Mouse (Mus musculus): ENCODE data around the gene Rhbg. TPM values are rescaled to one million over a fixed set of nuclear protein-coding genes. Genes with fewer than 3 reads are reported as not detected.
"Not testable (repeated sequence)": the region's sequence is repeated elsewhere in the genome, so short reads cannot be mapped to it uniquely, and the experiment has no call there.

The Rhbg gene
- polyA plus RNA-seq, 1 experiment from 2014 or later: not detected

- Histone ChIP-seq H3K9ac (ENCODE audit: low read length) (no peak within 1 kb of the TSS), H3K4me3 (ENCODE audit: low read depth, low read length) (no peak within 1 kb of the TSS), H3K27ac (ENCODE audit: low read depth, low read length) (no peak within 1 kb of the TSS), H3K36me3 (ENCODE audit: control insufficient read depth, insufficient read depth, low read length) (no peaks in the 10 kb centered on the region), H3K4me2 (no peak within 1 kb of the TSS), H3K27me3 (ENCODE audit: control insufficient read depth, insufficient read depth, low read length) (no peaks in the 10 kb centered on the region), H3K9me3 (ENCODE audit: control insufficient read depth, low read length) (no peaks in the 10 kb centered on the region), H3K4me1 (ENCODE audit: control insufficient read depth, insufficient read depth, low read length) (no peaks in the 10 kb centered on the region)
- no peak for DNase-seq (ENCODE audit: low spot score, missing footprints)
- 98% methylated on average over 4 of the region's 4 CpGs for WGBS
- no peak for ATAC-seq (ENCODE audit: low FRiP score)
Observed at GRCm38 (mm10) chr3:88287110-88287509, 32.6 kb upstream of the Rhbg start, which contains the start of gene Gm38392. Gene Gm38392 (minus strand): TSS chr3:88287210.

GRCm38 (mm10) chr3:88285565-88285895, 31.0 kb upstream of the Rhbg start:
- H3K9ac ChIP-seq (ENCODE audit: low read length); DNase-seq (ENCODE audit: low spot score, missing footprints); H3K4me3 ChIP-seq (ENCODE audit: low read depth, low read length); H3K27ac ChIP-seq (ENCODE audit: low read depth, low read length); H3K4me2 ChIP-seq; ATAC-seq (ENCODE audit: low FRiP score); H3K27me3 ChIP-seq (ENCODE audit: control insufficient read depth, insufficient read depth, low read length); H3K4me1 ChIP-seq (ENCODE audit: control insufficient read depth, insufficient read depth, low read length); H3K36me3 ChIP-seq (ENCODE audit: control insufficient read depth, insufficient read depth, low read length); H3K9me3 ChIP-seq (ENCODE audit: control insufficient read depth, low read length): not testable (repeated sequence)
- WGBS: no CpG with 5 or more reads among the region's 2 CpGs

- not testable (repeated sequence) for H3K4me1 ChIP-seq (ENCODE audit: control insufficient read depth, insufficient read depth, low read length); H3K36me3 ChIP-seq (ENCODE audit: control insufficient read depth, insufficient read depth, low read length); H3K9me3 ChIP-seq (ENCODE audit: control insufficient read depth, low read length); H3K27me3 ChIP-seq (ENCODE audit: control insufficient read depth, insufficient read depth, low read length); ATAC-seq (ENCODE audit: low FRiP score); H3K4me3 ChIP-seq (ENCODE audit: low read depth, low read length); DNase-seq (ENCODE audit: low spot score, missing footprints); H3K9ac ChIP-seq (ENCODE audit: low read length); H3K27ac ChIP-seq (ENCODE audit: low read depth, low read length); H3K4me2 ChIP-seq
- 96% methylated on average over 14 of the region's 14 CpGs for WGBS
Observed at GRCm38 (mm10) chr3:88284815-88285564, 30.5 kb upstream of the Rhbg start.

GRCm38 (mm10) chr3:88281141-88281916, 26.8 kb upstream of the Rhbg start:
- H3K9me3 ChIP-seq (ENCODE audit: control insufficient read depth, low read length); H3K27me3 ChIP-seq (ENCODE audit: control insufficient read depth, insufficient read depth, low read length); H3K9ac ChIP-seq (ENCODE audit: low read length); ATAC-seq (ENCODE audit: low FRiP score); DNase-seq (ENCODE audit: low spot score, missing footprints); H3K36me3 ChIP-seq (ENCODE audit: control insufficient read depth, insufficient read depth, low read length); H3K4me3 ChIP-seq (ENCODE audit: low read depth, low read length); H3K4me1 ChIP-seq (ENCODE audit: control insufficient read depth, insufficient read depth, low read length); H3K27ac ChIP-seq (ENCODE audit: low read depth, low read length); H3K4me2 ChIP-seq: not testable (repeated sequence)
- 64% methylated on average over 11 of the region's 11 CpGs for WGBS

GRCm38 (mm10) chr3:88280035-88280434, 25.5 kb upstream of the Rhbg start:
- no peaks in the 10 kb centered on the region for H3K9me3 ChIP-seq (ENCODE audit: control insufficient read depth, low read length)
- H3K4me2 ChIP-seq: no peak overlapping the region
- H3K9ac ChIP-seq (ENCODE audit: low read length): no peak overlapping the region
- no peak overlapping the region for H3K4me3 ChIP-seq (ENCODE audit: low read depth, low read length)
- DNase-seq (ENCODE audit: low spot score, missing footprints) (no peak), ATAC-seq (ENCODE audit: low FRiP score) (no peak)
- no peaks in the 10 kb centered on the region for H3K4me1 ChIP-seq (ENCODE audit: control insufficient read depth, insufficient read depth, low read length)
- no peaks in the 10 kb centered on the region for H3K27me3 ChIP-seq (ENCODE audit: control insufficient read depth, insufficient read depth, low read length)
- no peak overlapping the region for H3K27ac ChIP-seq (ENCODE audit: low read depth, low read length)
- H3K36me3 ChIP-seq (ENCODE audit: control insufficient read depth, insufficient read depth, low read length): no peaks in the 10 kb centered on the region
- WGBS: 92% methylated on average over 2 of the region's 2 CpGs

- no peak for ATAC-seq (ENCODE audit: low FRiP score)
- DNase-seq (ENCODE audit: low spot score, missing footprints): no peak
- no peak overlapping the region for H3K9ac ChIP-seq (ENCODE audit: low read length)
- H3K4me1 ChIP-seq (ENCODE audit: control insufficient read depth, insufficient read depth, low read length): no peaks in the 10 kb centered on the region
- no peak overlapping the region for H3K4me2 ChIP-seq
- H3K27me3 ChIP-seq (ENCODE audit: control insufficient read depth, insufficient read depth, low read length): no peaks in the 10 kb centered on the region
- WGBS: 50% methylated on average over 7 of the region's 7 CpGs
- no peaks in the 10 kb centered on the region for H3K36me3 ChIP-seq (ENCODE audit: control insufficient read depth, insufficient read depth, low read length)
- H3K27ac ChIP-seq (ENCODE audit: low read depth, low read length): no peak overlapping the region
- H3K4me3 ChIP-seq (ENCODE audit: low read depth, low read length): no peak overlapping the region
- no peaks in the 10 kb centered on the region for H3K9me3 ChIP-seq (ENCODE audit: control insufficient read depth, low read length)
Observed at GRCm38 (mm10) chr3:88276529-88277143, 22.1 kb upstream of the Rhbg start.

GRCm38 (mm10) chr3:88276121-88276520, 21.6 kb upstream of the Rhbg start:
- no peak overlapping the region for H3K9ac ChIP-seq (ENCODE audit: low read length)
- no peak for DNase-seq (ENCODE audit: low spot score, missing footprints)
- 78% methylated on average over 2 of the region's 2 CpGs for WGBS
- H3K9me3 ChIP-seq (ENCODE audit: control insufficient read depth, low read length): no peaks in the 10 kb centered on the region
- no peaks in the 10 kb centered on the region for H3K27me3 ChIP-seq (ENCODE audit: control insufficient read depth, insufficient read depth, low read length)
- H3K4me3 ChIP-seq (ENCODE audit: low read depth, low read length): no peak overlapping the region
- H3K27ac ChIP-seq (ENCODE audit: low read depth, low read length): no peak overlapping the region
- no peak for ATAC-seq (ENCODE audit: low FRiP score)
- H3K4me1 ChIP-seq (ENCODE audit: control insufficient read depth, insufficient read depth, low read length): no peaks in the 10 kb centered on the region
- H3K36me3 ChIP-seq (ENCODE audit: control insufficient read depth, insufficient read depth, low read length): no peaks in the 10 kb centered on the region
- no peak overlapping the region for H3K4me2 ChIP-seq

- H3K4me1 ChIP-seq (ENCODE audit: control insufficient read depth, insufficient read depth, low read length): no peaks in the 10 kb centered on the region
- H3K4me2 ChIP-seq: no peak overlapping the region
- H3K4me3 ChIP-seq (ENCODE audit: low read depth, low read length): no peak overlapping the region
- no peaks in the 10 kb centered on the region for H3K36me3 ChIP-seq (ENCODE audit: control insufficient read depth, insufficient read depth, low read length)
- no peak for DNase-seq (ENCODE audit: low spot score, missing footprints)
- no peaks in the 10 kb centered on the region for H3K9me3 ChIP-seq (ENCODE audit: control insufficient read depth, low read length)
- no peak overlapping the region for H3K27ac ChIP-seq (ENCODE audit: low read depth, low read length)
- no peak for ATAC-seq (ENCODE audit: low FRiP score)
- H3K9ac ChIP-seq (ENCODE audit: low read length): no peak overlapping the region
- H3K27me3 ChIP-seq (ENCODE audit: control insufficient read depth, insufficient read depth, low read length): no peaks in the 10 kb centered on the region
- 89% methylated on average over 4 of the region's 4 CpGs for WGBS
Observed at GRCm38 (mm10) chr3:88274002-88274401, 19.5 kb upstream of the Rhbg start.

- DNase-seq (ENCODE audit: low spot score, missing footprints) (no peak), ATAC-seq (ENCODE audit: low FRiP score) (no peak)
- H3K9ac ChIP-seq (ENCODE audit: low read length): no peak overlapping the region
- no peaks in the 10 kb centered on the region for H3K9me3 ChIP-seq (ENCODE audit: control insufficient read depth, low read length)
- 88% methylated on average over 3 of the region's 3 CpGs for WGBS
- no peaks in the 10 kb centered on the region for H3K27me3 ChIP-seq (ENCODE audit: control insufficient read depth, insufficient read depth, low read length)
- H3K4me2 ChIP-seq: no peak overlapping the region
- H3K4me1 ChIP-seq (ENCODE audit: control insufficient read depth, insufficient read depth, low read length): no peaks in the 10 kb centered on the region
- H3K4me3 ChIP-seq (ENCODE audit: low read depth, low read length): no peak overlapping the region
- H3K27ac ChIP-seq (ENCODE audit: low read depth, low read length): no peak overlapping the region
- H3K36me3 ChIP-seq (ENCODE audit: control insufficient read depth, insufficient read depth, low read length): no peaks in the 10 kb centered on the region
Observed at GRCm38 (mm10) chr3:88271859-88272258, 17.4 kb upstream of the Rhbg start.

Measured in midbrain, embryonic 11.5 days (tissue).